In genomic region chr5:114373174-114373573, GRCm38 (mm10) we compare ENCODE assay signal across 9 mouse cellular contexts. TPM values are rescaled to one million over a fixed set of nuclear protein-coding genes. Genes with fewer than 3 reads are reported as not detected.
DNase-seq lines count a peak whose midpoint lies in the region; ATAC-seq and TF ChIP-seq lines count a peak whose summit lies in the region.
"Had no signal": no experiment of that assay in that cellular context is flagged by ENCODE, and none has a peak within 500 bp of the region (broad histone marks: within the 10 kb centered on the region; RNA-seq: fewer than 3 reads in every experiment).

No protein-coding gene starts in this region.

- 0 out of 2 replicates have a peak overlapping the region, but pooled peaks have one; percentile 34 for H3K4me2 ChIP-seq in stomach, embryonic 16.5 days (ENCODE audit: low read depth, low read length)

- peak overlapping the region; percentile 44; the same call in 1 of the 2 replicates for H3K27ac ChIP-seq in left cerebral cortex, adult 2 months
- peak overlapping the region; percentile 98 for H3K27ac ChIP-seq in stomach, embryonic 16.5 days (ENCODE audit: low read length)

- intact Hi-C loops in left cerebral cortex, adult 2 months (cut with DNase I): no loop called here
- intact Hi-C loops in left cerebral cortex, postnatal 25 days (cut with DNase I): no loop called here

- TF ChIP-seq CTCF in left cerebral cortex, adult 2 months (IDR thresholded peaks at IDR 0.05): no peak

- no peak overlapping the region for H3K4me3 ChIP-seq in left cerebral cortex, adult 2 months
- no peak overlapping the region for H3K4me3 ChIP-seq in stomach, embryonic 16.5 days (replicated peaks; ENCODE audit: low read length)

- 67% methylated on average over 11 of the region's 11 CpGs for WGBS in stomach, embryonic 16.5 days

- no peak for ATAC-seq in stomach, embryonic 16.5 days (ENCODE audit: insufficient read depth, low FRiP score)
- ATAC-seq: forebrain, embryonic 16.5 days had no signal

- DNase-seq in left cerebral cortex, adult 2 months (ENCODE audit: extremely low spot score in 1 of 2, low spot score in 2 of 2): no peak
- no peak for DNase-seq in left cerebral cortex, postnatal 25 days (ENCODE audit: low spot score in 2 of 2)
- DNase-seq in heart, adult 18-20 months: peak; percentile 62 to 68
- peak; percentile 58 for DNase-seq in kidney, postnatal 14 days
- no peak for DNase-seq in spleen, adult 18-20 months
- no peak for DNase-seq in embryo, embryonic 9.5 days (ENCODE audit: extremely low spot score)
- DNase-seq in adrenal gland, postnatal 10 days: no peak

- peaks cover 14% of the 10 kb centered on the region for H3K36me3 ChIP-seq in stomach, embryonic 16.5 days (ENCODE audit: control insufficient read depth, insufficient read depth, low read length)

- H3K9ac ChIP-seq in stomach, embryonic 16.5 days (ENCODE audit: low read length): peak overlapping the region; percentile 45; the same call in 1 of the 2 replicates

- H3K27me3 ChIP-seq in stomach, embryonic 16.5 days (ENCODE audit: control insufficient read depth, insufficient read depth, low read length): no peaks in the 10 kb centered on the region

- H3K9me3 ChIP-seq in stomach, embryonic 16.5 days (replicated peaks; ENCODE audit: control insufficient read depth, low read length): no peaks in the 10 kb centered on the region

- peaks cover 83% of the 10 kb centered on the region for H3K4me1 ChIP-seq in stomach, embryonic 16.5 days (ENCODE audit: control insufficient read depth, insufficient read depth, low read length)

RNA-seq across cellular contexts. Expression of gene Kctd10, which starts 7.1 kb away (rescaled TPM):
- 10 to 100 TPM; 56.8 to 58.8 TPM for total RNA-seq in left cerebral cortex, adult 2 months (2021)
- 10 to 100 TPM; 47.6 to 53.0 TPM for total RNA-seq in left cerebral cortex, postnatal 25 days (2021)
- total RNA-seq in heart, adult 18-20 months (2021): 10 to 100 TPM; 49.1 to 51.0 TPM
- 145 and 161 TPM in 2 replicates for polyA plus RNA-seq in stomach, embryonic 16.5 days (2015; fragmentation: Nextera tagmentation; extraction: Ambion mirVana)
- 10 to 100 TPM; 63.5 to 69.7 TPM for total RNA-seq in adrenal gland, postnatal 10 days (2021)

RNA-seq across cellular contexts. Expression of gene Ube3b, which starts 7.2 kb away (rescaled TPM):
- 10 to 100 TPM; 79.6 to 83.8 TPM for total RNA-seq in left cerebral cortex, adult 2 months (2021)
- 10 to 100 TPM; 74.7 to 88.0 TPM for total RNA-seq in left cerebral cortex, postnatal 25 days (2021)
- 10 to 100 TPM; 98.2 to 98.3 TPM for total RNA-seq in heart, adult 18-20 months (2021)
- 42.5 and 48.1 TPM in 2 replicates for polyA plus RNA-seq in stomach, embryonic 16.5 days (2015; fragmentation: Nextera tagmentation; extraction: Ambion mirVana)
- 10 to 100 TPM; 65.9 to 79.5 TPM for total RNA-seq in adrenal gland, postnatal 10 days (2021)

Comparison
In these comparisons a context has a peak if more than half of its experiments do, and no peak if none do; other contexts are left out.
1. DNase-seq: peak in heart, adult 18-20 months (2 of 2) and kidney, postnatal 14 days (single experiment); none in left cerebral cortex, adult 2 months (0 of 2), left cerebral cortex, postnatal 25 days (0 of 2), spleen, adult 18-20 months (0 of 2), embryo, embryonic 9.5 days (single experiment) and adrenal gland, postnatal 10 days (single experiment).